Mouse (Mus musculus): Measurements from ENCODE around the gene Speer2.

Gene Speer2

DNA sequence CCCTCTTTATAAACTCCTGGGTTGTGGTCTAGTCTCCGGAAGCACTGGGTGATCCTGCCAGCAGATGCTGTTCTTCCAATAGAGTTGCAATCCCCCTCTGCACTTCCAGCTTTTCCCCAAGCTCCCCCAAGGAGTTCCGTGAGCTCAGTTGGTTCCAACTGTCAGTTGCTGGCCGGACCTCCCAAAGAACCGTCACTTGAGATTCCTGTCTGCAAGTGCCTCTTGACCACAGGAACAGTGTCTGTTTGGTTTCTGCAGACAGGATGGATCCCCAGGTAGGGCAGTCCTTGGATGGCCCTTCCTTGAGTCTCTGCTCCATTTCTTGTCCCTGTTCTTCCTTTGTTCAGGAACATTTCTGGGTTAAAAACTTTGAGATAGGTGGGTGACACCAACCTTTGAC is at the start of gene Speer2:
TSS of gene Speer2 (minus strand) at position 101 of the 400 bp plus-strand sequence.
- no peak for DNase-seq

DNA sequence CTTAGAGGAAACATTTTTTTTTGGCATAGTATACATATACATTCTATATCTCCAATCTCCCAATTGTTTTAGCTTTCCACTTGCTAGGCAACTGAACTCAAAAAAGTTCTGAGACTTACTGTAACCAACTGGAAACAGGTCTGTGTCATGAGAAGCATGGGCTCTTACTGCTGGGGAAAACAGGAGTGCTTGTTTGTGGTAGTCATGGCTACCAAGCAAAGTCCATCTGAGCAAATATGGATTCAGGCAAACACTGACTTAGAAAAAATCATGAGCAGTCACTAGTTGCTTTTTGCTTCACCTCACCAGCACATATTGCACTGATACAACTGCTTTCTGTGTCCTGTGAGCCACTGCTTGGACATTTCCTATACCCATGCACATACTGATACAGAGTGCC is 40.8 kb upstream of the Speer2 start:
- DNase-seq = no peak

DNA sequence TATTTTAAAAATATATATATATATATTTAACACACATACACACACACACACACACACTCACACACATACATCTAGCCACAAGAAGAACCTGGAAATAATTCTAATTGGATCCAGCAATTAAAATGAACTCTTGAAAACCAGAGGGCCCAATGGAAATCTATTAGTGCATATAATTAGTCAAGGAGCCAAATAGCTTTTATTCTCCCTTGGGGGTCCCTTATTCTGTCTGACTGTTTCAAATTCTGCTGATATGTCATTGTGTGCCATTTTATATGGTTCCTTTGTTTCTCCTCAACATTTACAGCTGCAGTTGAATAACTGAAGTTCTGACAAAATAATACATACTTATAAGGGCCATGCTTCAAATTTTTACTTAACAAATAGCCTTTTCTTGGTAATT is 17.2 kb upstream of the Speer2 start:
- no peak for DNase-seq

DNA sequence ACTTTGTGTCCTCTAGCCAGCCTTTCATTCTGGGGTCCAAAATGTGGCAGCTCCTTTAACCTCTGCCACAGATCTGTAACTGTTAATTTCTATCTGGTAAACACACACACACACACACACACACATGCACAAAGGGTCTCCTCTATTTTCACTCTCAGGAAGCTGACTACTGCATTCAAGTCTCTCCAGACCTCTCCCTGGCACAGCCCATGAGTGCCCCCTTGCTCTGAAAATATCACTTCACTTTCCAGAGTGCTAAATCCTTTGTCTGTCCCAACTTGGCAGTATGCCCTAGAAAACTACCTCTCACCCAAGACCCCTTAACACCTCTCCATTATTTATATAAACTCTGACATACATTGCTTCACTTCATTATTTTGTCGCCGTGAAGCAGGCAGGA is 26.9 kb downstream of the Speer2 start:
- DNase-seq = no peak

DNA sequence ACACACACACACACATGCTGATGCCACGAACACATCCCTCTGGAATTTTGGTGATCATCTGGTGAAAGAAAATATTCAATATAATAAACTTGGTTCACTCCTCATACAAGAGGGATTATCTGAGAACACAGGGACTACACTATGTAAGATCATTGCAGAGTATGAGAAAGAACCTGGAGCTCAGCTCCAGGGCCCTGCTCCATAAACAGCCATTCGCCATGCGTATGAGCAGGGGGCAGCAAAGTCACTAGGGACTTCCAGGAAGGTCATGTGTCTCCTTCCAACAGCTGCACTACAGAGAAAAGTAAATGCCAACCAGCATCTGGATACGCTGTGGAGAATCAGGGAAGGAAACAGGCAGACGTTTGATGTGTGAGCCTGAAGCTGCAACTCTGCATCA is 49.9 kb downstream of the Speer2 start:
- no peak for DNase-seq

Measured in layer of hippocampus, adult 9-11 months (tissue).